Mouse (Mus musculus) embryonic facial prominence, embryonic 14.5 days (tissue): ENCODE data around the gene Tbc1d1. TPM values are rescaled to one million over a fixed set of nuclear protein-coding genes. Genes with fewer than 3 reads are reported as not detected.
"Not testable (repeated sequence)": the region's sequence is repeated elsewhere in the genome, so short reads cannot be mapped to it uniquely, and the experiment has no call there.

Experiments used
- ATAC-seq: fragments of 200-750 bp; cut with Nextera tagmentation; 2 replicates; pipeline ENCODE4 v1.8.0; 2017; ENCODE audit warnings: low read depth, moderate number of reproducible peaks, moderate TSS enrichment
- DNase-seq: peaks from one replicate; pipeline ENCODE4 v3.0.0-alpha.2; 2015; ENCODE audit warnings: low spot score
- H3K27ac ChIP-seq: fragments of 300-500 bp; sonication (generic); replicated peaks from 2 replicates; pipeline ENCODE4 v1.5.1; 2014; ENCODE audit warnings: low read depth, mild to moderate bottlenecking, low read length, moderate library complexity
- H3K27me3 ChIP-seq: fragments of 300-500 bp; sonication (generic); replicated peaks from 2 replicates; pipeline ENCODE4 v1.6.1; 2014; ENCODE audit warnings: low read length; ENCODE audit not compliant: control insufficient read depth, insufficient read depth
- H3K36me3 ChIP-seq: fragments of 300-500 bp; sonication (generic); 2 replicates; pipeline ENCODE4 v1.6.1; 2014; ENCODE audit warnings: low read length, mixed read lengths; ENCODE audit not compliant: control insufficient read depth, insufficient read depth
- H3K4me1 ChIP-seq: fragments of 300-500 bp; sonication (generic); 2 replicates; pipeline ENCODE4 v1.6.1; 2014; ENCODE audit warnings: antibody characterized with exemption, low read length; ENCODE audit not compliant: control insufficient read depth, insufficient read depth
- H3K4me2 ChIP-seq: fragments of 300-500 bp; sonication (generic); 2 replicates; pipeline ENCODE4 v1.6.1; 2014; ENCODE audit warnings: low read depth, mild to moderate bottlenecking, low read length, moderate library complexity, mixed read lengths
- H3K4me3 ChIP-seq: fragments of 300-500 bp; sonication (generic); 2 replicates; pipeline ENCODE4 v1.5.1; 2014; ENCODE audit warnings: low read depth, mild to moderate bottlenecking, low read length
- H3K9ac ChIP-seq: fragments of 300-500 bp; sonication (generic); 2 replicates; pipeline ENCODE4 v1.6.1; 2014; ENCODE audit warnings: low read depth, mild to moderate bottlenecking, low read length, moderate library complexity, mixed read lengths
- H3K9me3 ChIP-seq: fragments of 300-500 bp; sonication (generic); 2 replicates; pipeline ENCODE4 v1.6.1; 2016; ENCODE audit warnings: low read length; ENCODE audit not compliant: control insufficient read depth
- WGBS: fragments of 180-500 bp; shearing (Covaris S2); extraction: QIAGEN DNeasy Blood & Tissue Kit; methylation state at CpG from one replicate; pipeline ENCODE4 v1.1.7; 2014; 5-methylcytosine and 5-hydroxymethylcytosine counted together
- polyA plus RNA-seq: library from polyadenylated mRNA; unstranded; fragments of >200 nt; fragmentation: Nextera tagmentation; extraction: Ambion mirVana; gene quantifications from 2 replicates; pipeline ENCODE4 v1.2.1, GENCODE M21; 2014

Gene Tbc1d1
- polyA plus RNA-seq, 1 experiment from 2014 or later = 19.1 TPM

GRCm38 (mm10) chr5:64346343-64346885, 190.3 kb downstream of the Tbc1d1 start:
- Histone ChIP-seq H3K9ac (no peak overlapping the region), H3K27ac (no peak overlapping the region), H3K27me3 (no peaks in the 10 kb centered on the region), H3K4me2 (no peak overlapping the region), H3K4me1 (peaks cover 6% of the 10 kb centered on the region; the same call in 1 of the 2 replicates), H3K36me3 (peaks cover 25% of the 10 kb centered on the region), H3K4me3 (no peak overlapping the region), H3K9me3 (no peaks in the 10 kb centered on the region)
- DNase-seq = no peak
- ATAC-seq = no peak
- 90% methylated on average over 6 of the region's 6 CpGs for WGBS

- no peaks in the 10 kb centered on the region for H3K9me3 ChIP-seq
- no peaks in the 10 kb centered on the region for H3K27me3 ChIP-seq
- peaks cover 6% of the 10 kb centered on the region; the same call in 1 of the 2 replicates for H3K4me1 ChIP-seq
- no peak overlapping the region for H3K27ac ChIP-seq
- H3K9ac ChIP-seq = no peak overlapping the region
- H3K4me3 ChIP-seq = no peak overlapping the region
- H3K4me2 ChIP-seq = no peak overlapping the region
- ATAC-seq = no peak
- peaks cover 28% of the 10 kb centered on the region for H3K36me3 ChIP-seq
- over 99% methylated on average over 2 of the region's 2 CpGs for WGBS
- no peak for DNase-seq
Observed at GRCm38 (mm10) chr5:64348166-64348565, 192.1 kb downstream of the Tbc1d1 start.

- H3K9me3 ChIP-seq = no peaks in the 10 kb centered on the region
- no peak for ATAC-seq
- H3K27me3 ChIP-seq = no peaks in the 10 kb centered on the region
- H3K9ac ChIP-seq = no peak overlapping the region
- DNase-seq = no peak
- 86% methylated on average over 8 of the region's 8 CpGs for WGBS
- peaks cover 6% of the 10 kb centered on the region; the same call in 1 of the 2 replicates for H3K4me1 ChIP-seq
- peaks cover 28% of the 10 kb centered on the region for H3K36me3 ChIP-seq
- H3K4me3 ChIP-seq = no peak overlapping the region
- no peak overlapping the region for H3K4me2 ChIP-seq
- no peak overlapping the region for H3K27ac ChIP-seq
Observed at GRCm38 (mm10) chr5:64348780-64349179, 192.7 kb downstream of the Tbc1d1 start.

GRCm38 (mm10) chr5:64351968-64352367, 195.9 kb downstream of the Tbc1d1 start:
- 92% methylated on average over 6 of the region's 6 CpGs for WGBS
- DNase-seq (no peak), ATAC-seq (no peak)
- H3K27me3 ChIP-seq = no peaks in the 10 kb centered on the region
- H3K4me2 ChIP-seq = no peak overlapping the region
- H3K36me3 ChIP-seq = peaks cover 25% of the 10 kb centered on the region
- no peak overlapping the region for H3K27ac ChIP-seq
- no peaks in the 10 kb centered on the region for H3K9me3 ChIP-seq
- no peaks in the 10 kb centered on the region for H3K4me1 ChIP-seq
- H3K4me3 ChIP-seq = no peak overlapping the region
- no peak overlapping the region for H3K9ac ChIP-seq

- no peaks in the 10 kb centered on the region for H3K27me3 ChIP-seq
- H3K4me2 ChIP-seq = no peak overlapping the region
- H3K9ac ChIP-seq = no peak overlapping the region
- WGBS = 48% methylated on average over 18 of the region's 18 CpGs
- H3K36me3 ChIP-seq = no peaks in the 10 kb centered on the region
- DNase-seq = peak; percentile 78
- no peaks in the 10 kb centered on the region for H3K9me3 ChIP-seq
- ATAC-seq = peak; percentile 55; the same call in 1 of the 2 replicates
- peaks cover 25% of the 10 kb centered on the region for H3K4me1 ChIP-seq
- no peak overlapping the region for H3K4me3 ChIP-seq
- H3K27ac ChIP-seq = peak overlapping the region; percentile 75
Observed at GRCm38 (mm10) chr5:64358639-64359584, 202.8 kb downstream of the Tbc1d1 start.

- Histone ChIP-seq H3K27me3 (no peaks in the 10 kb centered on the region), H3K4me1 (peaks cover 39% of the 10 kb centered on the region), H3K9me3 (no peaks in the 10 kb centered on the region), H3K27ac (no peak overlapping the region), H3K9ac (no peak overlapping the region), H3K4me3 (no peak overlapping the region), H3K4me2 (no peak overlapping the region), H3K36me3 (no peaks in the 10 kb centered on the region)
- WGBS = 73% methylated on average over 8 of the region's 8 CpGs
- DNase-seq (no peak), ATAC-seq (no peak)
Observed at GRCm38 (mm10) chr5:64360147-64360875, 204.2 kb downstream of the Tbc1d1 start.

- not testable (repeated sequence) for H3K4me3 ChIP-seq, H3K27me3 ChIP-seq, DNase-seq, ATAC-seq, H3K4me2 ChIP-seq, H3K9ac ChIP-seq, H3K9me3 ChIP-seq, H3K36me3 ChIP-seq, H3K27ac ChIP-seq
- H3K4me1 ChIP-seq = peaks cover 43% of the 10 kb centered on the region
Observed at GRCm38 (mm10) chr5:64360876-64361268, 204.8 kb downstream of the Tbc1d1 start.

- Histone ChIP-seq H3K4me3 (no peak overlapping the region), H3K9ac (no peak overlapping the region), H3K9me3 (no peaks in the 10 kb centered on the region), H3K27ac (peak overlapping the region; percentile 74), H3K4me2 (peak overlapping the region; percentile 11; the same call in 1 of the 2 replicates), H3K27me3 (no peaks in the 10 kb centered on the region), H3K36me3 (no peaks in the 10 kb centered on the region), H3K4me1 (peaks cover 48% of the 10 kb centered on the region)
- DNase-seq (peak; percentile 56), ATAC-seq (peak; percentile 31)
- 33% methylated on average over 5 of the region's 5 CpGs for WGBS
Observed at GRCm38 (mm10) chr5:64363859-64364406, 207.8 kb downstream of the Tbc1d1 start.
